Mouse (Mus musculus): ENCODE measurements around the gene Scyl1. TPM values are rescaled to one million over a fixed set of nuclear protein-coding genes. Genes with fewer than 3 reads are reported as not detected.

Scyl1 gene
- total and polyA plus RNA-seq, 3 experiments: 36.0 to 64.1 TPM; not detected in 1

DNA sequence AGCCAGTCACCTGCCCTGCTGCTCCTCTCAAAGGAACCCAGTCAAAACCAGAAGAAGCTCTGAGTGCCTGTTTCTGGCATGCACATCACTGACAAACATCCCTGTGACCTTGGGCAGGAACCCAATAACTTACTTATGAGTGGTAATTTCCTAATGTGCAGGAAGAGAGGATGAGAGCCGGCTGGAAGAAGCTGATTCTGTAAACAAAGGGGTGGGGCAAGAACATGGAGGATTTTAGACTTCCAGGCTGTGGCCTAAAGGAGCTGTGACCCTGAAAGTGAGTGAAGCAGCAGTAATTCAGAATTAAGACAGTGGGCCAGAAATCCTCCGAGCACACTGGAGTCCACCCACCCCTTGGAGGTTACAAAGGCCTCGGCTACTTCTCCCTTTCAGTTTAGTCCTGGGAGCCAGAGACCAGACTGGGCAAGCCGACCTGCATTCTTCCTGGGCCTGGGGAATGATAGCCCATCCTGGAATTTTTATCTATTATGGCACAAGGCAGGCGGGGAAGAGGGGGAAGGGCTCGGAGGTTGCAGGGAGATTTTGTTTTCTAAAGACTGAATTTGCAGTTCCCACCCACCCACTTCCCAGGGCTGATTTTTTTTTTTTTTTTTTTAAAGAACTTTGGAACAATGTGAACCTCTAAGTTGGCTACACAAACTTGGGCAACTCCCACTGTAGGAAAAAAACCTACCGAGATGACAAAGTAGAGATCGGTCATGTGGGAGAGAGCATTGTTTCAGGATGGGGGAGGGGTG, 35.0 kb upstream of the Scyl1 start:
- Histone ChIP-seq H3K27ac (ENCODE audit: control insufficient read depth, low read depth, low read length) (peak overlapping the region; percentile 77), H3K36me3 (ENCODE audit: control insufficient read depth in 1 of 2, insufficient read depth in 2 of 2, low read length in 2 of 2) (peaks cover 0 to 12% of the 10 kb centered on the region in 2 experiments; a peak in 2 of 4 replicates), H3K9me3 (replicated peaks; ENCODE audit: insufficient read depth, low read length) (no peaks in the 10 kb centered on the region), H3K4me1 (ENCODE audit: control insufficient read depth in 1 of 2, insufficient read depth in 2 of 2, low read length in 2 of 2) (peaks cover 0 to 28% of the 10 kb centered on the region in 2 experiments; a peak in 3 of 4 replicates), H3K79me2 (ENCODE audit: control insufficient read depth, insufficient read depth, low read length, poor library complexity) (peaks cover 18% of the 10 kb centered on the region), H3K4me3 (ENCODE audit: control insufficient read depth in 1 of 2, insufficient read depth in 1 of 2, low read depth in 2 of 2, low read length in 2 of 2) (peak overlapping the region; percentile 49 to 56), H3K27me3 (ENCODE audit: control insufficient read depth in 1 of 2, insufficient read depth in 2 of 2, low read length in 2 of 2) (no peaks in the 10 kb centered on the region), H3K9ac (ENCODE audit: control insufficient read depth, low read depth, low read length, poor library complexity, severe bottlenecking) (peak overlapping the region; percentile 69)
- peak; percentile 62 for DNase-seq (ENCODE audit: low read depth, low spot score)
- TF ChIP-seq ZKSCAN1 (IDR thresholded peaks at IDR 0.05; ENCODE audit: low read depth, low read length) (0 out of 2 replicates have a peak, but pooled peaks have one; percentile 50), CHD2 (IDR thresholded peaks at IDR 0.05; ENCODE audit: low read length) (peak; percentile 85), EP300 (IDR thresholded peaks at IDR 0.05; ENCODE audit: low read depth in 1 of 2, low read length in 2 of 2) (peak in 1 of 2 experiments; percentile 21; a peak in 1 of 4 replicates), POLR2A (IDR thresholded peaks at IDR 0.05; ENCODE audit: control insufficient read depth in 1 of 2, insufficient read depth in 1 of 2, low read depth in 1 of 2, low read length in 2 of 2, poor library complexity in 1 of 2) (peak in 1 of 2 experiments; percentile 13; a peak in 1 of 4 replicates), MXI1 (IDR thresholded peaks at IDR 0.05; ENCODE audit: low read depth, low read length) (peak; percentile 49), JUND (IDR thresholded peaks at IDR 0.05; ENCODE audit: low read depth, low read length) (no peak), TAL1 (IDR thresholded peaks at IDR 0.05; ENCODE audit: low read length) (peak; percentile 4; the same call in 1 of the 2 replicates), MAFK (IDR thresholded peaks at IDR 0.05; ENCODE audit: borderline replicate concordance, low read depth, low read length) (no peak), CHD1 (IDR thresholded peaks at IDR 0.05; ENCODE audit: low read depth, low read length) (0 out of 2 replicates have a peak, but pooled peaks have one; percentile 55), E2F4 (IDR thresholded peaks at IDR 0.05; ENCODE audit: borderline replicate concordance, low read depth, low read length) (no peak), ETS1 (IDR thresholded peaks at IDR 0.05; ENCODE audit: low read depth, low read length) (peak; percentile 14; the same call in 1 of the 2 replicates), RAD21 (IDR thresholded peaks at IDR 0.05; ENCODE audit: low read depth, low read length) (no peak), TBP (IDR thresholded peaks at IDR 0.05; ENCODE audit: low read depth, low read length) (no peak), KAT2A (conservative IDR thresholded peaks at IDR 0.05; ENCODE audit: low read depth, low read length) (no peak), TCF12 (IDR thresholded peaks at IDR 0.05; ENCODE audit: low read depth, low read length) (no peak; the same call in 1 of the 2 replicates), ZMIZ1 (IDR thresholded peaks at IDR 0.05; ENCODE audit: low read depth, low read length) (no peak), GABPA (IDR thresholded peaks at IDR 0.05; ENCODE audit: low read depth, low read length) (no peak), ZNF384 (IDR thresholded peaks at IDR 0.05; ENCODE audit: low read depth, low read length) (peak; percentile 79), NELFE (IDR thresholded peaks at IDR 0.05; ENCODE audit: low read depth, low read length) (no peak; the same call in 1 of the 2 replicates), USF1 (IDR thresholded peaks at IDR 0.05; ENCODE audit: low read depth, low read length) (peak; percentile 36; the same call in 1 of the 2 replicates), SIN3A (IDR thresholded peaks at IDR 0.05; ENCODE audit: low read length) (peak; percentile 66; the same call in 1 of the 2 replicates), MAZ (IDR thresholded peaks at IDR 0.05; ENCODE audit: low read depth, low read length) (0 out of 2 replicates have a peak, but pooled peaks have one; percentile 17), BHLHE40 (IDR thresholded peaks at IDR 0.05; ENCODE audit: borderline replicate concordance, low read depth, low read length) (no peak), GATA1 (IDR thresholded peaks at IDR 0.05; ENCODE audit: low read depth, low read length) (no peak), MEF2A (IDR thresholded peaks at IDR 0.05; ENCODE audit: extremely low read depth, insufficient replicate concordance, low read depth, low read length, poor library complexity, severe bottlenecking) (peak; percentile 44; the same call in 1 of the 2 replicates), ZC3H11A (IDR thresholded peaks at IDR 0.05; ENCODE audit: low read depth, low read length) (no peak), ELF1 (IDR thresholded peaks at IDR 0.05; ENCODE audit: low read depth, low read length) (peak; percentile 19; the same call in 1 of the 2 replicates), CTCF (IDR thresholded peaks at IDR 0.05 in 2 of 3, conservative IDR thresholded peaks at IDR 0.05 in 1 of 3; ENCODE audit: control insufficient read depth in 1 of 3, insufficient read depth in 1 of 3, low read depth in 2 of 3, low read length in 3 of 3, poor library complexity in 1 of 3, severe bottlenecking in 1 of 3) (no peak)
